In genomic region chr4:70221370-70221769, GRCm38 (mm10) we compare ENCODE assay signal across 20 mouse cellular contexts.
A peak's percentile ranks its signal among the peaks of the same experiment; 100 is the strongest.
DNase-seq lines count a peak whose midpoint lies in the region; ATAC-seq and TF ChIP-seq lines count a peak whose summit lies in the region.
"Had no signal": no experiment of that assay in that cellular context is flagged by ENCODE, and none has a peak within 500 bp of the region (broad histone marks: within the 10 kb centered on the region; RNA-seq: fewer than 3 reads in every experiment).

No protein-coding gene starts in this region.

- H3K4me1 ChIP-seq in kidney, embryonic 16.5 days (ENCODE audit: insufficient read depth, low read length), result peaks cover 27% of the 10 kb centered on the region
- H3K4me1 ChIP-seq in kidney, embryonic 14.5 days (ENCODE audit: control insufficient read depth, insufficient read depth, low read length), result peaks cover 18% of the 10 kb centered on the region
- H3K4me1 ChIP-seq in midbrain, embryonic 10.5 days, result 0 out of 2 replicates have a peak, but pooled peaks cover 4% of the 10 kb centered on the region
- no peaks in the 10 kb centered on the region for H3K4me1 ChIP-seq in midbrain, embryonic 15.5 days
- H3K4me1 ChIP-seq: midbrain, embryonic 13.5 days; neural tube, embryonic 12.5 days had no signal

- ATAC-seq in kidney, embryonic 16.5 days (ENCODE audit: low FRiP score, low TSS enrichment), result peak; percentile 11
- no peak for ATAC-seq in kidney, embryonic 14.5 days (ENCODE audit: low FRiP score, low TSS enrichment)
- no peak for ATAC-seq in midbrain, embryonic 15.5 days (replicated peaks)
- ATAC-seq in megakaryocyte progenitor cell, adult 5-6 weeks (replicated peaks; ENCODE audit: poor library complexity), result no peak
- ATAC-seq in inflammation-experienced regulatory T-cells, adult 6 months, result no peak
- ATAC-seq: activated CD4-positive, CD25-positive, alpha-beta regulatory T cell, adult 4 months; CD4-positive, CD25-positive, alpha-beta regulatory T cell, adult 4 months had no signal

- no peak overlapping the region for H3K4me3 ChIP-seq in gastrocnemius, adult 2 months
- no peak overlapping the region for H3K4me3 ChIP-seq in kidney, embryonic 16.5 days (ENCODE audit: low read length)
- H3K4me3 ChIP-seq in kidney, embryonic 14.5 days (ENCODE audit: low read length), result no peak overlapping the region
- H3K4me3 ChIP-seq in midbrain, embryonic 10.5 days, result no peak overlapping the region
- no peak overlapping the region for H3K4me3 ChIP-seq in midbrain, embryonic 15.5 days
- H3K4me3 ChIP-seq: forebrain, embryonic 13.5 days; heart, embryonic 10.5 days; intestine, embryonic 15.5 days; midbrain, embryonic 13.5 days; neural tube, embryonic 12.5 days had no signal

- no peak for TF ChIP-seq CTCF in gastrocnemius, adult 2 months (IDR thresholded peaks at IDR 0.05)

- H3K4me2 ChIP-seq in kidney, embryonic 16.5 days (replicated peaks; ENCODE audit: low read depth, low read length), result no peak overlapping the region
- no peak overlapping the region for H3K4me2 ChIP-seq in kidney, embryonic 14.5 days (replicated peaks; ENCODE audit: low read depth, low read length)
- no peak overlapping the region for H3K4me2 ChIP-seq in midbrain, embryonic 15.5 days
- H3K4me2 ChIP-seq: forebrain, embryonic 13.5 days; intestine, embryonic 15.5 days; midbrain, embryonic 13.5 days; neural tube, embryonic 12.5 days had no signal

- 75% methylated on average over 1 of the region's 1 CpGs for WGBS in kidney, embryonic 16.5 days
- WGBS in kidney, embryonic 14.5 days, result 84% methylated on average over 1 of the region's 1 CpGs
- WGBS in midbrain, embryonic 10.5 days, result 96% methylated on average over 1 of the region's 1 CpGs
- WGBS in midbrain, embryonic 15.5 days, result 92% methylated on average over 1 of the region's 1 CpGs

- intact Hi-C loops in gastrocnemius, adult 2 months (cut with DNase I), result no loop called here
- intact Hi-C loops in gastrocnemius, postnatal 36 days (cut with DNase I), result no loop called here

- H3K36me3 ChIP-seq in kidney, embryonic 16.5 days (ENCODE audit: insufficient read depth, low read length), result peaks cover 29% of the 10 kb centered on the region
- peaks cover 29% of the 10 kb centered on the region for H3K36me3 ChIP-seq in kidney, embryonic 14.5 days (ENCODE audit: control insufficient read depth, insufficient read depth, low read length)
- H3K36me3 ChIP-seq in midbrain, embryonic 10.5 days, result peaks cover 82% of the 10 kb centered on the region
- peaks cover 12% of the 10 kb centered on the region; the same call in 1 of the 2 replicates for H3K36me3 ChIP-seq in midbrain, embryonic 15.5 days (replicated peaks)

- peak overlapping the region; percentile 56 for H3K27ac ChIP-seq in gastrocnemius, adult 2 months
- no peak overlapping the region for H3K27ac ChIP-seq in kidney, embryonic 16.5 days (ENCODE audit: low read length)
- H3K27ac ChIP-seq in kidney, embryonic 14.5 days (ENCODE audit: low read depth, low read length), result no peak overlapping the region
- H3K27ac ChIP-seq in midbrain, embryonic 10.5 days (replicated peaks), result 0 out of 2 replicates have a peak overlapping the region, but pooled peaks have one; percentile 17
- H3K27ac ChIP-seq in midbrain, embryonic 15.5 days, result no peak overlapping the region
- H3K27ac ChIP-seq: forebrain, embryonic 13.5 days; heart, embryonic 10.5 days; intestine, embryonic 15.5 days; midbrain, embryonic 13.5 days; neural tube, embryonic 12.5 days had no signal

- H3K9ac ChIP-seq in kidney, embryonic 16.5 days (replicated peaks; ENCODE audit: low read length), result no peak overlapping the region
- no peak overlapping the region for H3K9ac ChIP-seq in kidney, embryonic 14.5 days (ENCODE audit: low read depth, low read length)
- no peak overlapping the region for H3K9ac ChIP-seq in midbrain, embryonic 15.5 days
- H3K9ac ChIP-seq: forebrain, embryonic 13.5 days; intestine, embryonic 15.5 days; midbrain, embryonic 13.5 days; neural tube, embryonic 12.5 days had no signal

- DNase-seq in gastrocnemius, adult 2 months, result no peak
- no peak for DNase-seq in gastrocnemius, postnatal 36 days
- no peak for DNase-seq in midbrain, embryonic 10.5 days (ENCODE audit: low spot score)
- DNase-seq: adrenal gland, postnatal 14 days; cerebellum, adult 8-10 months; kidney, adult 8-10 months; lung, adult 18-20 months; lung, postnatal 10 days had no signal

- no peaks in the 10 kb centered on the region for H3K9me3 ChIP-seq in kidney, embryonic 16.5 days (ENCODE audit: low read length)
- H3K9me3 ChIP-seq in kidney, embryonic 14.5 days (ENCODE audit: control insufficient read depth, low read length), result no peaks in the 10 kb centered on the region
- H3K9me3 ChIP-seq in midbrain, embryonic 10.5 days (replicated peaks), result no peaks in the 10 kb centered on the region
- no peaks in the 10 kb centered on the region for H3K9me3 ChIP-seq in midbrain, embryonic 15.5 days
- H3K9me3 ChIP-seq: forebrain, embryonic 13.5 days; heart, embryonic 10.5 days; intestine, embryonic 15.5 days; midbrain, embryonic 13.5 days; neural tube, embryonic 12.5 days had no signal

- H3K27me3 ChIP-seq in kidney, embryonic 16.5 days (ENCODE audit: insufficient read depth, low read length), result no peaks in the 10 kb centered on the region
- no peaks in the 10 kb centered on the region for H3K27me3 ChIP-seq in kidney, embryonic 14.5 days (ENCODE audit: control insufficient read depth, insufficient read depth, low read length)
- no peaks in the 10 kb centered on the region for H3K27me3 ChIP-seq in midbrain, embryonic 10.5 days (ENCODE audit: low read depth, poor library complexity, severe bottlenecking)
- H3K27me3 ChIP-seq in midbrain, embryonic 15.5 days (replicated peaks), result no peaks in the 10 kb centered on the region
- H3K27me3 ChIP-seq: forebrain, embryonic 13.5 days; intestine, embryonic 15.5 days; midbrain, embryonic 13.5 days; neural tube, embryonic 12.5 days had no signal

Comparison
In these comparisons a context has a peak if more than half of its experiments do, and no peak if none do; other contexts are left out.
1. H3K27ac ChIP-seq: peak in gastrocnemius, adult 2 months (single experiment) and midbrain, embryonic 10.5 days (single experiment); none in kidney, embryonic 16.5 days (single experiment), kidney, embryonic 14.5 days (single experiment) and midbrain, embryonic 15.5 days (single experiment).